Mouse (Mus musculus) CH12F3 (cell line): ENCODE results near the gene Lrrc4c.

Source experiments
- in situ Hi-C: fragments of 300-500 bp; cut with MboI; formaldehyde crosslinking; loops from 2 replicates; pipeline ENCODE4 v1.14.3; 2020; ENCODE audit warnings: low sequenced_read_pairs

The Lrrc4c gene

GRCm38 (mm10) chr2:96796681-96797385 is 478.9 kb downstream of the Lrrc4c start:
- in situ Hi-C loops: no loop called here

GRCm38 (mm10) chr2:96850839-96851396 is 532.9 kb downstream of the Lrrc4c start:
- in situ Hi-C loops: no loop called here

GRCm38 (mm10) chr2:96853797-96854196 is 535.8 kb downstream of the Lrrc4c start:
- in situ Hi-C loops: no loop called here

GRCm38 (mm10) chr2:96876062-96876461 is 558.1 kb downstream of the Lrrc4c start:
- in situ Hi-C loops: no loop called here

- in situ Hi-C loops: no loop called here
These were observed 631.6 kb downstream of the Lrrc4c start for GRCm38 (mm10) chr2:96949531-96949930.

GRCm38 (mm10) chr2:96999521-96999920 is 681.6 kb downstream of the Lrrc4c start:
- in situ Hi-C loops: no loop called here

GRCm38 (mm10) chr2:97018319-97018718 is 700.4 kb downstream of the Lrrc4c start:
- in situ Hi-C loops: no loop called here

- in situ Hi-C loops: no loop called here
These were observed 709.0 kb downstream of the Lrrc4c start for GRCm38 (mm10) chr2:97026991-97027390.

- in situ Hi-C loops: no loop called here
These were observed 709.6 kb downstream of the Lrrc4c start for GRCm38 (mm10) chr2:97027585-97027984.

- in situ Hi-C loops: no loop called here
These were observed 718.4 kb downstream of the Lrrc4c start for GRCm38 (mm10) chr2:97036401-97036800.

- in situ Hi-C loops: no loop called here
These were observed 719.2 kb downstream of the Lrrc4c start for GRCm38 (mm10) chr2:97037024-97037814.

GRCm38 (mm10) chr2:97044016-97044415 is 726.0 kb downstream of the Lrrc4c start:
- in situ Hi-C loops: no loop called here

GRCm38 (mm10) chr2:97045628-97046027 is 727.7 kb downstream of the Lrrc4c start:
- in situ Hi-C loops: no loop called here

GRCm38 (mm10) chr2:97080156-97080555 is 762.2 kb downstream of the Lrrc4c start:
- in situ Hi-C loops: no loop called here

- in situ Hi-C loops: no loop called here
These were observed 780.0 kb downstream of the Lrrc4c start for GRCm38 (mm10) chr2:97097965-97098364.

GRCm38 (mm10) chr2:97103398-97104162 is 785.6 kb downstream of the Lrrc4c start:
- in situ Hi-C loops: no loop called here

GRCm38 (mm10) chr2:97124246-97124645 is 806.3 kb downstream of the Lrrc4c start:
- in situ Hi-C loops: no loop called here

GRCm38 (mm10) chr2:97138454-97138853 is 820.5 kb downstream of the Lrrc4c start:
- in situ Hi-C loops: no loop called here

- in situ Hi-C loops: no loop called here
These were observed 833.7 kb downstream of the Lrrc4c start for GRCm38 (mm10) chr2:97151626-97152194.

- in situ Hi-C loops: no loop called here
These were observed 847.8 kb downstream of the Lrrc4c start for GRCm38 (mm10) chr2:97165745-97166144.

GRCm38 (mm10) chr2:97178399-97178798 is 860.4 kb downstream of the Lrrc4c start:
- in situ Hi-C loops: no loop called here
